Mouse (Mus musculus): Measurements from ENCODE around the gene Slc36a3.

DNA sequence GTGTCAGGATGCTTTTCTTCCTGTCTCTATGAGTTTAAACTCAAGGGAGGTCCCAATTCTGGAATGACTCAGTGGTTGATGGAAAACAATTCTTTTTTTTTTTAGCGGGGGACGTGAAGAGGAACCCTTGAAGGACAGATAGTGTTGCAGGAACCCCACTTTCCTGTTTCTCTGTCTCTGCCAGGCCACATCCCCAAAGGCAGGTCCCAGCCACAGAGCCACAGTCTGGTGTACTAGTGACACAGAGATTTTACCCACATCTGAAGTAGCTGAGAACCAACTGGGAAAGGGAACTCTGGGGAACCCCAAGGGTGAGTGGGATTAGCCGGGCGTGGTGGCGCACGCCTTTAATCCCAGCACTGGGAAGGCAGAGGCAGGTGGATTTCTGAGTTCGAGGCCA lies 14.2 kb upstream of the Slc36a3 start:
- TF ChIP-seq CTCF (IDR thresholded peaks at IDR 0.05; ENCODE audit: borderline replicate concordance, extremely low read depth, insufficient read depth, insufficient read length) (no peak), POLR2A (IDR thresholded peaks at IDR 0.05; ENCODE audit: borderline replicate concordance, extremely low read depth, insufficient read depth, insufficient read length, poor library complexity, severe bottlenecking) (no peak)

All from brain, embryonic 14.5 days (tissue).